Mouse (Mus musculus) heart, postnatal 0 days (tissue): Measurements from ENCODE around the gene Lpp.

Experiments used
- CTCF ChIP-seq: IDR thresholded peaks from 2 replicates; pipeline ENCODE4 v1.5.1; 2016; ENCODE audit warnings: antibody characterized with exemption, control low read depth, low read depth
- EP300 ChIP-seq: IDR thresholded peaks from 2 replicates; pipeline ENCODE4 v1.6.1; 2016; ENCODE audit warnings: antibody characterized with exemption, low read depth

DNA sequence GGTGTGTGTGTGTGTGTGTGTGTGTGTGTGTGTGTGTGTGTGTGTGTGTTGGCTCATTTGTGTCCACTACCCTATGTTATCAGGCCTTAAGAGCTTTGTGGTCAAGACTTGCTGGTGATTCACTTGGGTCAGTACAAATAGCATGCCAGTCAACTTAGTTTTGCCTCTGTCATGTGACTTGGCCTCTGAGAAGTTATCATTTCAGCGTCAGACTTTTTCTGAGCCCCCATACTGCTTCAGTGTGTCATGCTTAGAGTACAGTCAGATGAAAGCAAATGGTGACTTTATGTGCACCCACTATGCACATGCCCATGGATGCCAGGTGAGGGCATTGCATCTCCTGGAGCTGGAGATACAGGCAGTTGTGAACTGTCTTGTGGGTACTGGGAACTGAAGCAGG, 38.5 kb downstream of the Lpp start:
- TF ChIP-seq CTCF = no peak
- TF ChIP-seq EP300 = no peak
